Comparison of ENCODE assay signal across 12 mouse cellular contexts in the genomic region with DNA sequence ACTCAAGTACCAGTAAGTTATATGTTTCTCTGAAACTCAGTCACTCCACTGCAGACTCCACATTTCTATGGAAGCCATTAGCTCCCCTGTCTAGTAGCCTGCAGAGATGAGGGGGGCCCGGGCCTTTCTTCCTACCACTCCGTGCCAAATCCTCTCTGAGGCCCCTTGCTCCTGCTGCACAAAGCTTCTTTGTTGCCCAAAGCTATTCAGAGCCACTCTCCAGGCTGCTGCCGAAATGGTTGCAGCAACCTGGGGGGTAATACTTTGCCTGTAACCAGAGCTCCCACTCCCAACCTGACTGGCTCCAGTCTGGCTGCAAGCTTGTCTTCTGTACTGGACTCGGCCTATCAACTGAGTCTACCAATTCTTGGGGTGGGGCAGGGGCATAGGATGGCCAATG. TPM values are rescaled to one million over a fixed set of nuclear protein-coding genes. Genes with fewer than 3 reads are reported as not detected.
A peak's percentile ranks its signal among the peaks of the same experiment; 100 is the strongest.
DNase-seq lines count a peak whose midpoint lies in the region; ATAC-seq and TF ChIP-seq lines count a peak whose summit lies in the region.
"Had no signal": no experiment of that assay in that cellular context is flagged by ENCODE, and none has a peak within 500 bp of the region (broad histone marks: within the 10 kb centered on the region; RNA-seq: fewer than 3 reads in every experiment).

No protein-coding gene starts in this region.

- H3K9me3 ChIP-seq in midbrain, embryonic 10.5 days (replicated peaks) = no peaks in the 10 kb centered on the region
- no peaks in the 10 kb centered on the region for H3K9me3 ChIP-seq in midbrain, embryonic 15.5 days
- H3K9me3 ChIP-seq in forebrain, embryonic 16.5 days (ENCODE audit: control insufficient read depth, low read length) = no peaks in the 10 kb centered on the region
- H3K9me3 ChIP-seq in limb, embryonic 14.5 days (ENCODE audit: control insufficient read depth, low read length) = no peaks in the 10 kb centered on the region
- H3K9me3 ChIP-seq in liver, embryonic 12.5 days (replicated peaks) = no peaks in the 10 kb centered on the region
- H3K9me3 ChIP-seq: heart, embryonic 15.5 days; liver, embryonic 15.5 days had no signal

- peak; percentile 38 for DNase-seq in midbrain, embryonic 10.5 days (ENCODE audit: low spot score)
- DNase-seq in limb, embryonic 14.5 days (ENCODE audit: low spot score) = no peak
- no peak for DNase-seq in kidney, postnatal 10 days
- no peak for DNase-seq in frontal cortex, postnatal 25 days (ENCODE audit: low spot score in 2 of 2)
- DNase-seq: gastrocnemius, postnatal 25 days; kidney, adult 18-20 months; layer of hippocampus, adult 9-11 months had no signal

- no peaks in the 10 kb centered on the region for H3K36me3 ChIP-seq in midbrain, embryonic 10.5 days
- H3K36me3 ChIP-seq in midbrain, embryonic 15.5 days (replicated peaks) = no peaks in the 10 kb centered on the region
- H3K36me3 ChIP-seq in forebrain, embryonic 16.5 days (ENCODE audit: control insufficient read depth, insufficient read depth) = no peaks in the 10 kb centered on the region
- no peaks in the 10 kb centered on the region for H3K36me3 ChIP-seq in limb, embryonic 14.5 days (ENCODE audit: control insufficient read depth, insufficient read depth, low read length)
- H3K36me3 ChIP-seq in liver, embryonic 12.5 days = no peaks in the 10 kb centered on the region
- H3K36me3 ChIP-seq: heart, embryonic 15.5 days; liver, embryonic 15.5 days had no signal

- no peak overlapping the region for H3K4me3 ChIP-seq in midbrain, embryonic 10.5 days
- no peak overlapping the region for H3K4me3 ChIP-seq in midbrain, embryonic 15.5 days
- H3K4me3 ChIP-seq in forebrain, embryonic 16.5 days (replicated peaks; ENCODE audit: low read length) = no peak overlapping the region
- no peak overlapping the region for H3K4me3 ChIP-seq in limb, embryonic 14.5 days (replicated peaks; ENCODE audit: low read length)
- no peak overlapping the region for H3K4me3 ChIP-seq in liver, embryonic 12.5 days
- H3K4me3 ChIP-seq: heart, embryonic 15.5 days; liver, embryonic 15.5 days had no signal

- 26% methylated on average over 4 of the region's 4 CpGs for WGBS in midbrain, embryonic 10.5 days
- 24% methylated on average over 4 of the region's 4 CpGs for WGBS in midbrain, embryonic 15.5 days
- WGBS in forebrain, embryonic 16.5 days = 17% methylated on average over 4 of the region's 4 CpGs
- 42% methylated on average over 4 of the region's 4 CpGs for WGBS in limb, embryonic 14.5 days
- 62% methylated on average over 4 of the region's 4 CpGs for WGBS in liver, embryonic 12.5 days (ENCODE audit: insufficient replicate concordance)

- no peak overlapping the region for H3K9ac ChIP-seq in midbrain, embryonic 15.5 days
- no peak overlapping the region for H3K9ac ChIP-seq in forebrain, embryonic 16.5 days (replicated peaks; ENCODE audit: low read depth, low read length)
- no peak overlapping the region for H3K9ac ChIP-seq in limb, embryonic 14.5 days (ENCODE audit: low read depth, low read length, severe bottlenecking)
- H3K9ac ChIP-seq in liver, embryonic 12.5 days = no peak overlapping the region
- H3K9ac ChIP-seq: heart, embryonic 15.5 days; liver, embryonic 15.5 days had no signal

- H3K4me2 ChIP-seq in midbrain, embryonic 15.5 days = no peak overlapping the region
- no peak overlapping the region for H3K4me2 ChIP-seq in forebrain, embryonic 16.5 days (ENCODE audit: low read length)
- no peak overlapping the region for H3K4me2 ChIP-seq in limb, embryonic 14.5 days (replicated peaks; ENCODE audit: low read depth, low read length, severe bottlenecking)
- no peak overlapping the region for H3K4me2 ChIP-seq in liver, embryonic 12.5 days
- H3K4me2 ChIP-seq: heart, embryonic 15.5 days; liver, embryonic 15.5 days had no signal

- no peak for ATAC-seq in midbrain, embryonic 15.5 days (replicated peaks)
- ATAC-seq in forebrain, embryonic 16.5 days = peak; percentile 80
- no peak for ATAC-seq in limb, embryonic 14.5 days (ENCODE audit: low FRiP score, low read depth)
- no peak for ATAC-seq in liver, embryonic 12.5 days

- no peak for TF ChIP-seq POLR2A in limb, embryonic 14.5 days (IDR thresholded peaks at IDR 0.05; ENCODE audit: borderline replicate concordance, extremely low read depth, insufficient read depth, insufficient read length)

- H3K27me3 ChIP-seq in midbrain, embryonic 10.5 days (ENCODE audit: low read depth, poor library complexity, severe bottlenecking) = peaks cover 100% of the 10 kb centered on the region
- no peaks in the 10 kb centered on the region; the same call in 1 of the 2 replicates for H3K27me3 ChIP-seq in midbrain, embryonic 15.5 days (replicated peaks)
- H3K27me3 ChIP-seq in forebrain, embryonic 16.5 days (replicated peaks; ENCODE audit: control insufficient read depth, insufficient read depth, low read length) = peaks cover 2% of the 10 kb centered on the region; the same call in 1 of the 2 replicates
- H3K27me3 ChIP-seq in limb, embryonic 14.5 days (ENCODE audit: control insufficient read depth, insufficient read depth, low read length) = no peaks in the 10 kb centered on the region
- H3K27me3 ChIP-seq in liver, embryonic 12.5 days (replicated peaks) = peaks cover 44% of the 10 kb centered on the region

- peaks cover 12% of the 10 kb centered on the region for H3K4me1 ChIP-seq in midbrain, embryonic 10.5 days
- H3K4me1 ChIP-seq in midbrain, embryonic 15.5 days = no peaks in the 10 kb centered on the region
- no peaks in the 10 kb centered on the region for H3K4me1 ChIP-seq in forebrain, embryonic 16.5 days (replicated peaks; ENCODE audit: control insufficient read depth, insufficient read depth, low read length)
- no peaks in the 10 kb centered on the region for H3K4me1 ChIP-seq in limb, embryonic 14.5 days (ENCODE audit: control insufficient read depth, insufficient read depth, low read length)
- H3K4me1 ChIP-seq in liver, embryonic 12.5 days = no peaks in the 10 kb centered on the region
- H3K4me1 ChIP-seq: liver, embryonic 15.5 days had no signal

- peak overlapping the region; percentile 46; the same call in 1 of the 2 replicates for H3K27ac ChIP-seq in midbrain, embryonic 10.5 days (replicated peaks)
- H3K27ac ChIP-seq in midbrain, embryonic 15.5 days = no peak overlapping the region
- H3K27ac ChIP-seq in forebrain, embryonic 16.5 days (ENCODE audit: low read length) = no peak overlapping the region
- peak overlapping the region; percentile 43; the same call in 1 of the 2 replicates for H3K27ac ChIP-seq in limb, embryonic 14.5 days (replicated peaks; ENCODE audit: low read depth, low read length)
- H3K27ac ChIP-seq in liver, embryonic 12.5 days = no peak overlapping the region
- H3K27ac ChIP-seq: heart, embryonic 15.5 days; liver, embryonic 15.5 days had no signal

RNA-seq across cellular contexts. Expression of a gene that starts 17.2 kb away (rescaled TPM):
- 14.8 and 16.4 TPM in 2 replicates for polyA plus RNA-seq in midbrain, embryonic 10.5 days (2016; fragmentation: Nextera tagmentation; extraction: Ambion mirVana)
- polyA plus RNA-seq in midbrain, embryonic 15.5 days (2015; fragmentation: Nextera tagmentation; extraction: Ambion mirVana) = 5.4 and 5.7 TPM in 2 replicates
- 3.7 and 6.1 TPM in 2 replicates for polyA plus RNA-seq in forebrain, embryonic 16.5 days (2015; fragmentation: Nextera tagmentation; extraction: Ambion mirVana)
- polyA plus RNA-seq in limb, embryonic 14.5 days (2012; rRNA removed) = 13.7 and 15.7 TPM in 2 replicates
- polyA plus RNA-seq in limb, embryonic 14.5 days (2014; fragmentation: Nextera tagmentation; extraction: Ambion mirVana) = 7.0 and 7.4 TPM in 2 replicates
- polyA plus RNA-seq in liver, embryonic 12.5 days (2016; fragmentation: Nextera tagmentation; extraction: Ambion mirVana) = 5.2 and 6.1 TPM in 2 replicates

Comparison
In these comparisons a context has a peak if more than half of its experiments do, and no peak if none do; other contexts are left out.
1. H3K27ac ChIP-seq: peak in midbrain, embryonic 10.5 days (single experiment) and limb, embryonic 14.5 days (single experiment); none in midbrain, embryonic 15.5 days (single experiment), forebrain, embryonic 16.5 days (single experiment) and liver, embryonic 12.5 days (single experiment).